Mouse (Mus musculus) kidney, postnatal 10 days (tissue): ENCODE measurements around the gene Wnt2.

ENCODE experiments used
- DNase-seq: peaks from one replicate; pipeline ENCODE4 v3.0.0; 2021; ENCODE audit warnings: mixed read lengths

Wnt2 gene

GRCm38 (mm10) chr6:17977165-17977564 lies 53.2 kb downstream of the Wnt2 start:
- DNase-seq, result no peak

- DNase-seq, result no peak
Observed at GRCm38 (mm10) chr6:17974416-17974815, 56.0 kb downstream of the Wnt2 start.

- DNase-seq, result no peak
Observed at GRCm38 (mm10) chr6:17971393-17971792, 59.0 kb downstream of the Wnt2 start.

- no peak for DNase-seq
Observed at GRCm38 (mm10) chr6:17969815-17970214, 60.6 kb downstream of the Wnt2 start.

GRCm38 (mm10) chr6:17968467-17969144 lies 61.8 kb downstream of the Wnt2 start:
- no peak for DNase-seq

GRCm38 (mm10) chr6:17963455-17963854 lies 66.9 kb downstream of the Wnt2 start:
- no peak for DNase-seq

GRCm38 (mm10) chr6:17951779-17952178 lies 78.6 kb downstream of the Wnt2 start:
- no peak for DNase-seq

GRCm38 (mm10) chr6:17949103-17949502 lies 81.3 kb downstream of the Wnt2 start:
- DNase-seq, result no peak

- DNase-seq, result no peak
Observed at GRCm38 (mm10) chr6:17947130-17947831, 83.1 kb downstream of the Wnt2 start.

GRCm38 (mm10) chr6:17946456-17946855 lies 83.9 kb downstream of the Wnt2 start:
- DNase-seq, result no peak

GRCm38 (mm10) chr6:17943877-17944617 lies 86.3 kb downstream of the Wnt2 start:
- no peak for DNase-seq

- no peak for DNase-seq
Observed at GRCm38 (mm10) chr6:17942344-17942743, 88.0 kb downstream of the Wnt2 start.

- no peak for DNase-seq
Observed at GRCm38 (mm10) chr6:17941916-17942315, 88.5 kb downstream of the Wnt2 start.
